Mouse (Mus musculus) liver, embryonic 12.5 days (tissue): ENCODE data around the gene Ppm1h. TPM values are rescaled to one million over a fixed set of nuclear protein-coding genes. Genes with fewer than 3 reads are reported as not detected.

Experiments used
- ATAC-seq: fragments of 200-750 bp; cut with Nextera tagmentation; 2 replicates; pipeline ENCODE4 v1.8.0; 2017; ENCODE audit warnings: moderate number of reproducible peaks, mild to moderate bottlenecking, moderate library complexity
- H3K27ac ChIP-seq: fragments of 300-500 bp; sonication (generic); 2 replicates; pipeline ENCODE4 v1.5.1; 2016; ENCODE audit warnings: mild to moderate bottlenecking
- H3K27me3 ChIP-seq: fragments of 300-500 bp; sonication (generic); replicated peaks from 2 replicates; pipeline ENCODE4 v1.6.1; 2016; ENCODE audit warnings: mild to moderate bottlenecking, moderate library complexity
- H3K36me3 ChIP-seq: fragments of 300-500 bp; sonication (generic); 2 replicates; pipeline ENCODE4 v1.6.1; 2016; ENCODE audit warnings: mild to moderate bottlenecking, moderate library complexity
- H3K4me1 ChIP-seq: fragments of 300-500 bp; sonication (generic); 2 replicates; pipeline ENCODE4 v1.6.1; 2016
- H3K4me2 ChIP-seq: fragments of 300-500 bp; sonication (generic); 2 replicates; pipeline ENCODE4 v1.6.1; 2016; ENCODE audit warnings: mild to moderate bottlenecking, moderate library complexity
- H3K4me3 ChIP-seq: fragments of 300-500 bp; sonication (generic); 2 replicates; pipeline ENCODE4 v1.5.1; 2016; ENCODE audit warnings: mild to moderate bottlenecking, moderate library complexity
- H3K9ac ChIP-seq: fragments of 300-500 bp; sonication (generic); 2 replicates; pipeline ENCODE4 v1.6.1; 2016; ENCODE audit warnings: mild to moderate bottlenecking, moderate library complexity
- H3K9me3 ChIP-seq: fragments of 300-500 bp; sonication (generic); replicated peaks from 2 replicates; pipeline ENCODE4 v1.6.1; 2016; ENCODE audit warnings: mild to moderate bottlenecking, moderate library complexity
- WGBS: fragments of 180-500 bp; shearing (Covaris S2); methylation state at CpG from one replicate; pipeline ENCODE4 v1.1.7; 2016; ENCODE audit not compliant: insufficient replicate concordance; 5-methylcytosine and 5-hydroxymethylcytosine counted together
- polyA plus RNA-seq: library from polyadenylated mRNA; unstranded; fragments of >200 nt; fragmentation: Nextera tagmentation; extraction: Ambion mirVana; gene quantifications from 2 replicates; pipeline ENCODE4 v1.2.1, GENCODE M21; 2016

Gene Ppm1h
- polyA plus RNA-seq, 1 experiment from 2014 or later, result 1.6 TPM

- 53% methylated on average over 1 of the region's 1 CpGs for WGBS
- Histone ChIP-seq H3K9ac (no peak overlapping the region), H3K4me3 (no peak overlapping the region), H3K27ac (no peak overlapping the region), H3K4me1 (no peaks in the 10 kb centered on the region), H3K27me3 (0 out of 2 replicates have a peak, but pooled peaks cover 3% of the 10 kb centered on the region), H3K9me3 (no peaks in the 10 kb centered on the region), H3K4me2 (no peak overlapping the region), H3K36me3 (no peaks in the 10 kb centered on the region)
- no peak for ATAC-seq
Observed at GRCm38 (mm10) chr10:122763596-122763995, 85.0 kb downstream of the Ppm1h start.

- H3K4me1 ChIP-seq, result no peaks in the 10 kb centered on the region
- 0 out of 2 replicates have a peak, but pooled peaks cover 3% of the 10 kb centered on the region for H3K27me3 ChIP-seq
- H3K36me3 ChIP-seq, result no peaks in the 10 kb centered on the region
- H3K27ac ChIP-seq, result no peak overlapping the region
- no peak overlapping the region for H3K4me3 ChIP-seq
- H3K9me3 ChIP-seq, result no peaks in the 10 kb centered on the region
- no peak for ATAC-seq
- H3K9ac ChIP-seq, result no peak overlapping the region
- 38% methylated on average over 7 of the region's 7 CpGs for WGBS
- no peak overlapping the region for H3K4me2 ChIP-seq
Observed at GRCm38 (mm10) chr10:122764653-122765052, 86.1 kb downstream of the Ppm1h start.

DNA sequence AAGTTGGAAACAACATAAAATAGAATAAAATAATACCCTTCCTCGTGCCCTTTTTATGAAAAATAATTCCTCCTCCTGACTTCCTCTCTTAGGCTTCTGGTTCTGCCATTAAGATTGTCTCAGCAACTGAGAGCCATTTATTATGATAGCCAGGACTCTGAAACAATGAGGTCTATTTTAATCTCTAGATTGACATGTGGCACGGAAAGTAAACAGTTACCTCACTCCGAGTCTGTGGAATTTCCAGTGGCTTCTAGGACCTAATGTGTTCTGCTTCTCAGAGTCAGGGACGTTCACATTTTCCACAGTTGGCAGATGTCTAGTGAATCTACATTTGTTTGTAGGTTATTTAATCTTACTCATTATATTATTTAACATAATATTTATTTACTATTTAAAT lies 87.0 kb downstream of the Ppm1h start:
- 41% methylated on average over 4 of the region's 4 CpGs for WGBS
- no peak overlapping the region for H3K9ac ChIP-seq
- no peaks in the 10 kb centered on the region for H3K9me3 ChIP-seq
- H3K4me3 ChIP-seq, result no peak overlapping the region
- H3K27ac ChIP-seq, result no peak overlapping the region
- 0 out of 2 replicates have a peak, but pooled peaks cover 3% of the 10 kb centered on the region for H3K27me3 ChIP-seq
- ATAC-seq, result no peak
- H3K36me3 ChIP-seq, result no peaks in the 10 kb centered on the region
- H3K4me1 ChIP-seq, result no peaks in the 10 kb centered on the region
- H3K4me2 ChIP-seq, result no peak overlapping the region

DNA sequence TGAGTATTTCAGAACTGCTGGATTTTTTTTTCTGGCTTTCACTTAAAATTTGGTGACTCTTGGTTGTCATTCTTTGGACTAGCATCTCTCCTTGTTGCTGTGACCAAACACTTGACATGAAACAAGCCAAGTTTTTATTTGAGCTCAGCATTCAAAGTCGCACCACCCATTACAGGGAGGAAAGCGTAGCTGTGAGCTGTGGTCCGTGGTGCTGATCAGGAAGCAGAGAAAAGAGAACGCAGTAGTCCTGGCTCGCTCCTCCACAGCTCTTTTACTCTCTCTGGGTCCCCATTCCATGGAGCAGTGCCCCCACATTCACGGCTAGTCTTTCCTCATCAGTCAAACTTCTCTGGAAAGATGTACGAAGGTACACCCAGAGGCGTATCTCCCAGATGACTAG lies 87.4 kb downstream of the Ppm1h start:
- H3K36me3 ChIP-seq, result no peaks in the 10 kb centered on the region
- 43% methylated on average over 8 of the region's 8 CpGs for WGBS
- H3K9me3 ChIP-seq, result no peaks in the 10 kb centered on the region
- H3K4me2 ChIP-seq, result no peak overlapping the region
- no peak for ATAC-seq
- no peak overlapping the region for H3K9ac ChIP-seq
- no peaks in the 10 kb centered on the region for H3K4me1 ChIP-seq
- no peak overlapping the region for H3K27ac ChIP-seq
- H3K27me3 ChIP-seq, result 0 out of 2 replicates have a peak, but pooled peaks cover 3% of the 10 kb centered on the region
- H3K4me3 ChIP-seq, result no peak overlapping the region

DNA sequence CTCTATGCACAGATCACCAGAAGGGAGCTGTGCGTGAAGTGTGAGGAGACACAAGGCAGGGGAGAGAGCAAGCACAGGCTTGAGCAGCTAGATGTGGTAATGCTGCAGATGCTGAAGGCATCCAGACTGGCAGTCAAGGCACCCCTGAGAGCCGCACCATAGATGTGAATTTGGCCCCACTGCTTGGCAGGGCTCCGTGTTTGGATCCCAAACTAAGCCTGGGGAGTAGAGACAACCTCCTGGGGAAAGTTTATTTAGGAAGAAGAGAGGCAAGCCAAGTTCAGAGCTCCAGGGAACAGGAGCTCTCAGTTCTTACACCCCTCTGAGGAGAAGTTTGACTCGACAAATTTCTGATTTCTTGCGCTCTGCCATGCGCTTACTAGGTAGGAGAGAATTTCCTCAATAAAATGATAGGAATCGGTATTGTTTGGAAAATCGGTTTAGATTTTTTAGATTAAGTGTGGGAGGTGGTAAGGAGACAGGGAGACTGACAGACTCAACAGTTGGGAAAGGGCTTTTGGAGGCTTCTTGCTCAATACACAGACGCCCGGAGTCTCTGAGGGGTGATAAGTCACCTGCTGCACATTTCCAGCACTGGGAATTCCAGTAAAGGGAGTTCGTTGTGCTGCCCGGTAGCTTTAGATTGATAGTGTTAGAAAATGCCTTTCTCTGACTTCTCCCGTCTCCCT lies 89.8 kb downstream of the Ppm1h start:
- WGBS, result 62% methylated on average over 13 of the region's 13 CpGs
- Histone ChIP-seq H3K4me2 (no peak overlapping the region), H3K4me3 (no peak overlapping the region)

GRCm38 (mm10) chr10:122768893-122769341 lies 90.4 kb downstream of the Ppm1h start:
- 55% methylated on average over 6 of the region's 6 CpGs for WGBS
- Histone ChIP-seq H3K4me2 (no peak overlapping the region), H3K9me3 (no peaks in the 10 kb centered on the region), H3K27ac (no peak overlapping the region), H3K4me3 (no peak overlapping the region), H3K4me1 (no peaks in the 10 kb centered on the region), H3K36me3 (no peaks in the 10 kb centered on the region), H3K9ac (no peak overlapping the region), H3K27me3 (0 out of 2 replicates have a peak, but pooled peaks cover 3% of the 10 kb centered on the region)
- ATAC-seq, result no peak

More for the DNA sequence above, 89.8 kb downstream of the Ppm1h start:
- Histone ChIP-seq H3K9ac (no peak overlapping the region), H3K36me3 (no peaks in the 10 kb centered on the region), H3K4me1 (no peaks in the 10 kb centered on the region), H3K9me3 (no peaks in the 10 kb centered on the region), H3K27me3 (0 out of 2 replicates have a peak, but pooled peaks cover 3% of the 10 kb centered on the region), H3K27ac (no peak overlapping the region)
- ATAC-seq, result no peak

DNA sequence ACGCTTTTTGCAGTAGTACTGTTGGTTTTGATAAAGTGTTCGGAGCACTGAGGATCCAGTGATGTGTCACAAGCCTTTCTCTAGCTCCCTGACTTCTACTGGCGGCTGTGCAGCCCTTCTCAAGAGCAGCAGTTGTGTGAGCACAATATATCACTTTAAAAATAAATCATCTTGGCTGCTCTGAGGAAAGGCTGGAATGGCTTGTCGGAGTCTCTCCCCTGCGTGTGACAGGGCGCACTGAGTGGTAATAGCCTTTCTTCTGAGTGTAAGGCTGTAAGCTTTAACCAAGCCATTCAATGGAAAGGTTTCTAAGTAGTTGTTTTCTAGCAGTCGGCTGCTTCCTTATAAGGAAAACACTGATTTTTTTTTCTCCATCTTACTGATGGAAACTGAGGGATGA lies 91.8 kb downstream of the Ppm1h start:
- no peak overlapping the region for H3K4me3 ChIP-seq

DNA sequence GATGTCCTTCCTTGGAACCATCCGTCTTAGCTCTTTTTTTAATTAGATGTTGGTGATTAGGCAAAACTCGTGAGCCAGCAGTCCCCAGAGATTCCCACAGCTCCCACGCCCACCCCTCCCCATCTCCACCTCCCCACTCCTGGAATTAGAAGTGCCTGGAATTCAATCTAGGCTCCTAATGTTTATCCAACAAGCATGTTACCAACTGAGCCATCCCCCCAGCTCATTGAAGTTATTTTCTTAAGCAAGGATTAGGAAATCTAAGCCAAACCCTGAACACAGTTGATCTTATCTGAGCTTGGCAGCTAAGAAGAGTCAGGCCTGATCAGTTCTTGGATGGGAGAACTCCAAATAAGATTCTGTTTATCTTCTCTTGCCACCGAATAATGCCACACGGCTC lies 92.4 kb downstream of the Ppm1h start:
- H3K9me3 ChIP-seq, result no peaks in the 10 kb centered on the region
- no peak overlapping the region for H3K4me2 ChIP-seq
- no peak overlapping the region for H3K27ac ChIP-seq
- 53% methylated on average over 5 of the region's 5 CpGs for WGBS
- H3K36me3 ChIP-seq, result no peaks in the 10 kb centered on the region
- no peak overlapping the region for H3K9ac ChIP-seq
- 0 out of 2 replicates have a peak, but pooled peaks cover 3% of the 10 kb centered on the region for H3K27me3 ChIP-seq
- H3K4me1 ChIP-seq, result no peaks in the 10 kb centered on the region
- no peak for ATAC-seq
- H3K4me3 ChIP-seq, result no peak overlapping the region

More for the DNA sequence above, 91.8 kb downstream of the Ppm1h start:
- no peak overlapping the region for H3K27ac ChIP-seq
- no peak overlapping the region for H3K9ac ChIP-seq
- 62% methylated on average over 7 of the region's 7 CpGs for WGBS
- H3K36me3 ChIP-seq, result no peaks in the 10 kb centered on the region
- no peak overlapping the region for H3K4me2 ChIP-seq
- H3K9me3 ChIP-seq, result no peaks in the 10 kb centered on the region
- 0 out of 2 replicates have a peak, but pooled peaks cover 3% of the 10 kb centered on the region for H3K27me3 ChIP-seq
- no peaks in the 10 kb centered on the region for H3K4me1 ChIP-seq
- ATAC-seq, result no peak

DNA sequence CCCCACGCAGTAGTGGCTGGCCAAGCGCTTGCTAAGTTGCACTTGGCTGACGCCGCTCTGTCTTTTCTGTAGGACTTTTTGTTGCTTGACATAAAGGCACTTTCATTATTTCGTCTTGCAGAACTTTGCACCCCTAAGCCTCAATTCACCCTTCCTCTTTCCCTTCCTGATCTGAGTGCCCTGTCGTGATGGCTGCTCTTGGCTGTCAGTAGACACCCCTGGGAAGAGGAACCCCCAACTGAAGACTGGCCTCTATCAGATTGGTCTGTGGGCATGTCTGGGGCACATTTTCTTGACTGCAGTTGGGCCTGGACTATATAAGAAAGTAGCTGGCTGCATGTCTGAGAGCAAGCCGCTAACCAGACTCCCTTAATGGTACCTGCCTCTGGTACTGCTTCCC lies 95.6 kb downstream of the Ppm1h start:
- H3K4me2 ChIP-seq, result no peak overlapping the region
- no peak overlapping the region for H3K4me3 ChIP-seq
- H3K9ac ChIP-seq, result no peak overlapping the region
- H3K27me3 ChIP-seq, result no peaks in the 10 kb centered on the region
- no peak overlapping the region for H3K27ac ChIP-seq
- no peaks in the 10 kb centered on the region for H3K9me3 ChIP-seq
- H3K4me1 ChIP-seq, result peaks cover 6% of the 10 kb centered on the region
- WGBS, result 75% methylated on average over 7 of the region's 7 CpGs
- H3K36me3 ChIP-seq, result no peaks in the 10 kb centered on the region
- no peak for ATAC-seq

DNA sequence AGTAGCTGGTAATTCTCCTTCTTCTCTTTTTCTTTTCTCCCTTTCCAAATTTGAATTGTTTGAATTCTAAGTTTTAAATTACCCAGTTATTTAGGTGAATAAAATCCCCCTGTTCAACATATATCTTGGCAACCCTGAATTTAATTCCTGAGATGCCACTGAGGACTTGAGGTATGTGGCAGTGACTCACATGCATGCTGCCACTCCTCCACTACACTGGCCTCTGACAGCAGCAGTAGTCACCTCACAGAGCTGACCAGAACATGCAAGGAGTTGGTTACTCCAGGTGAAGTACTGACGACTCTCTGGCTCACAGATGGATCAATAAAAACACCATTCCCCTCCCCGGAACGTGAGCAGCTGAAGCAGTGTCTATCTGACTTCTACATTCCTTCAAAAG lies 98.9 kb downstream of the Ppm1h start:
- Histone ChIP-seq H3K36me3 (no peaks in the 10 kb centered on the region), H3K4me2 (no peak overlapping the region), H3K4me3 (no peak overlapping the region), H3K9ac (no peak overlapping the region), H3K4me1 (peaks cover 6% of the 10 kb centered on the region), H3K27ac (no peak overlapping the region), H3K27me3 (no peaks in the 10 kb centered on the region), H3K9me3 (no peaks in the 10 kb centered on the region)
- WGBS, result 61% methylated on average over 3 of the region's 3 CpGs
- ATAC-seq, result no peak

- Histone ChIP-seq H3K36me3 (no peaks in the 10 kb centered on the region), H3K4me1 (peaks cover 6% of the 10 kb centered on the region), H3K4me3 (no peak overlapping the region), H3K27ac (no peak overlapping the region), H3K9ac (no peak overlapping the region), H3K27me3 (no peaks in the 10 kb centered on the region), H3K9me3 (no peaks in the 10 kb centered on the region), H3K4me2 (no peak overlapping the region)
- 73% methylated on average over 3 of the region's 3 CpGs for WGBS
- 0 out of 2 replicates have a peak, but pooled peaks have one; percentile 52 for ATAC-seq
Observed at GRCm38 (mm10) chr10:122777939-122778655, 99.5 kb downstream of the Ppm1h start.

GRCm38 (mm10) chr10:122779351-122779750 lies 100.8 kb downstream of the Ppm1h start:
- peaks cover 6% of the 10 kb centered on the region for H3K4me1 ChIP-seq
- no peaks in the 10 kb centered on the region for H3K9me3 ChIP-seq
- 51% methylated on average over 12 of the region's 12 CpGs for WGBS
- H3K4me2 ChIP-seq, result no peak overlapping the region
- H3K4me3 ChIP-seq, result no peak overlapping the region
- no peak for ATAC-seq
- H3K27ac ChIP-seq, result no peak overlapping the region
- H3K27me3 ChIP-seq, result no peaks in the 10 kb centered on the region
- H3K9ac ChIP-seq, result no peak overlapping the region
- no peaks in the 10 kb centered on the region for H3K36me3 ChIP-seq
